Mouse (Mus musculus) stomach, embryonic 15.5 days (tissue): ENCODE results near the gene Lrp6. TPM values are rescaled to one million over a fixed set of nuclear protein-coding genes. Genes with fewer than 3 reads are reported as not detected.
A peak's percentile ranks its signal among the peaks of the same experiment; 100 is the strongest.

Source experiments
- ATAC-seq: fragments of 200-750 bp; cut with Nextera tagmentation; 2 replicates; pipeline ENCODE4 v1.8.0; 2017; ENCODE audit warnings: low read depth, moderate number of reproducible peaks, moderate TSS enrichment; ENCODE audit not compliant: insufficient read depth, low FRiP score
- H3K27ac ChIP-seq: fragments of 300-500 bp; sonication (generic); 2 replicates; pipeline ENCODE4 v1.5.1; 2015; ENCODE audit warnings: mild to moderate bottlenecking, inconsistent platforms
- H3K27me3 ChIP-seq: fragments of 300-500 bp; sonication (generic); replicated peaks from 2 replicates; pipeline ENCODE4 v1.6.1; 2015; ENCODE audit warnings: inconsistent platforms
- H3K36me3 ChIP-seq: fragments of 300-500 bp; sonication (generic); 2 replicates; pipeline ENCODE4 v1.6.1; 2015; ENCODE audit warnings: inconsistent platforms
- H3K4me1 ChIP-seq: fragments of 300-500 bp; sonication (generic); 2 replicates; pipeline ENCODE4 v1.6.1; 2015; ENCODE audit warnings: inconsistent platforms
- H3K4me2 ChIP-seq: fragments of 300-500 bp; sonication (generic); 2 replicates; pipeline ENCODE4 v1.6.1; 2015; ENCODE audit warnings: mild to moderate bottlenecking, inconsistent platforms
- H3K4me3 ChIP-seq: fragments of 300-500 bp; sonication (generic); replicated peaks from 2 replicates; pipeline ENCODE4 v1.5.1; 2015; ENCODE audit warnings: inconsistent platforms
- H3K9ac ChIP-seq: fragments of 300-500 bp; sonication (generic); 2 replicates; pipeline ENCODE4 v1.6.1; 2015; ENCODE audit warnings: inconsistent platforms
- H3K9me3 ChIP-seq: fragments of 300-500 bp; sonication (generic); 2 replicates; pipeline ENCODE4 v1.6.1; 2016; ENCODE audit warnings: inconsistent platforms
- WGBS: fragments of 180-500 bp; shearing (Covaris S2); methylation state at CpG from one replicate; pipeline ENCODE4 v1.1.7; 2015; 5-methylcytosine and 5-hydroxymethylcytosine counted together
- polyA plus RNA-seq: library from polyadenylated mRNA; unstranded; fragments of >200 nt; fragmentation: Nextera tagmentation; extraction: Ambion mirVana; gene quantifications from 2 replicates; pipeline ENCODE4 v1.2.1, GENCODE M21; 2015

Lrp6 gene
- polyA plus RNA-seq, 1 experiment from 2014 or later = 26.5 TPM

DNA sequence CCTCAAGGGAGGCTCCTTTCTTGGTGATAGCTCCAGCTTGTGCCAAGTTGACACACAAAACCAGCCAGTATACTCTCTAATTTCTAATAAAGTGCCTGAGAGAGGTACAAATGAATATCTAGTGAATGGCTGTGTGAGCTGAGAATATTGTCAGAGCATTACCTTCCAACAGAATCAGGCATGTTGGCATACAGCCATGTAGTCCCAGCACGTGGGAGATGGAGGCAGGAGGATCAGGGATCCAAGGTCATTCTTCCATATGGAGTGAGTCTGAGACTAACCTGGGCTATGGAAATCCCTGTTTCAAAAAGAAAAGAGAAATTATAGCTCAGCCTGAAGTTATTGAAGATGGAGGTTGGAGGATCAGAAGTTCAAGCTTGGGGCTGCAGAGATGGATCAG, 32.5 kb upstream of the Lrp6 start:
- no peak overlapping the region for H3K27ac ChIP-seq
- H3K4me2 ChIP-seq = no peak overlapping the region
- H3K36me3 ChIP-seq = no peaks in the 10 kb centered on the region
- H3K4me1 ChIP-seq = 0 out of 2 replicates have a peak, but pooled peaks cover 4% of the 10 kb centered on the region
- H3K9me3 ChIP-seq = no peaks in the 10 kb centered on the region
- ATAC-seq = no peak
- no peak overlapping the region for H3K9ac ChIP-seq
- H3K27me3 ChIP-seq = no peaks in the 10 kb centered on the region
- no peak overlapping the region for H3K4me3 ChIP-seq
- 42% methylated on average over 1 of the region's 1 CpGs for WGBS

DNA sequence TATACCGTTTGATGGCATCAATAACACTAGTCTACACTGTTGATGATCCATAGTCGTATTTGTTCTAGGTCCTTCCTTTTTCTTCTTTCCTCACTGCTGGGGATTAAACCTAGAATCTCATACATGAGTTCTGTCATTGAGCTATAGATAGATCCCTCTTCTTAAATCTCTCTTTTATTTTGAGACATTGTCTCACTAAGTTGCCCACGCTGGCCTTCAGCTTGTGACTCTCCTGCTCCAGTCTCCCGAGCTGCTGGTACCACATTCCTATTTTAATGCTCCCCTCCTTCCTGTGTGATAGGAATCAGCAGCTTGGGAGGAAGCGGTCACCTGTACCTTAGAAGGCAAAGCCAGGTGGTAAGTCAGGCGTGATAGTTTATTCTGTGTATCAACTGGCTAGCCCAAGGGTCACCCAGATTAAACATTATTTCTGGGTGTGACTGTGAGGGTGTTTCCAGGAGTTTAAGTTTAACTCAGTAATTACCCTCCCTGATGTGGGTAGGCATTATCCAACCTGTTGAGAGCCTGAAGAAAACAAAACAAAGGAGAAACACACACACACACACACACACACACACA, 31.0 kb upstream of the Lrp6 start:
- no peak overlapping the region for H3K9ac ChIP-seq
- peak; percentile 63 for ATAC-seq

DNA sequence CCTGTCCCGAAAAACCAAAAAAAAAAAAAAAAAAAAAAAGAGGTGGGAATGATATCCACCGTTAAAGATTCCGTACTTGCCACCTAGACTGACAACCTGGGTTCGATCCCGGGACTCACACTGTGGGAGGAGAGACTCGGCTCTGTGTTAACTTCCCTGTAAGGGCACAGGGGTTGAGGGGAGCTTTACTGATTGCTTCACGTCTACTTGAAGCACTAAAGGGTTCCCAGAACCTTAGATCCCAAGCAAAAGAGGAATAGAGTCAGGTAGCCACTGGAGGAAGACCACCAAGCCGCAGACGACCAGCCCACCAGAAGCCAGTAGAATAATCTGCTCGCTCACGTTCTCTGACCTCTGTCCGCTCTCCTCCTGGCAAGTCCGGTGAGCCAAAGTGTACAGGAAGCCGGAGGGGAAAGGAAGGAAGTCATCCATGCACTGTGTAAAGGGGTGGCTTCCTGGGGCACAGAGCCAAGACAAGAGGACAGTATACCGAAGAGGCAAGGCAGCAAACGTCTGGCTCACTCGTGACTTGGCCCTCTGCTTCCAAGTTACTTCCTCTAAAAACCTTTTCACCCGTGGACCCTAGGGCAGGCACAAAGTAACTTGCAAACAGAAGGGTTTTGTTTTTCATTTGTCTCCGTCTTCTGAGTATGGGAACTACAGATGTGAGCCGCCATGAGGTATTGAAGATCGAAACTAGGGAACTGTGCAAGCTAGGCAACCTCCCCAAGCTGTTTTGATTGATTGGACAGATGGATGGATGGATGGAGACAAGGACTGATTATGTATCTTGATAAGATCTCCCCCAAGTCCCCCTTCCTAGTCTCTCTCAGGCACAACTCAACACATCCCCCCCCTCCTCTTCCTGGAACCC, 28.0 kb upstream of the Lrp6 start:
- 61% methylated on average over 21 of the region's 21 CpGs for WGBS
- Histone ChIP-seq H3K27me3 (no peaks in the 10 kb centered on the region), H3K4me3 (no peak overlapping the region), H3K27ac (no peak overlapping the region), H3K9ac (no peak overlapping the region), H3K4me1 (no peaks in the 10 kb centered on the region), H3K9me3 (no peaks in the 10 kb centered on the region), H3K36me3 (no peaks in the 10 kb centered on the region), H3K4me2 (no peak overlapping the region)
- ATAC-seq = no peak; the same call in 1 of the 2 replicates

More for the DNA sequence above, 31.0 kb upstream of the Lrp6 start:
- Histone ChIP-seq H3K36me3 (no peaks in the 10 kb centered on the region), H3K27me3 (no peaks in the 10 kb centered on the region), H3K9me3 (no peaks in the 10 kb centered on the region), H3K4me2 (no peak overlapping the region), H3K27ac (no peak overlapping the region), H3K4me3 (no peak overlapping the region), H3K4me1 (0 out of 2 replicates have a peak, but pooled peaks cover 4% of the 10 kb centered on the region)
- WGBS = 72% methylated on average over 6 of the region's 6 CpGs

DNA sequence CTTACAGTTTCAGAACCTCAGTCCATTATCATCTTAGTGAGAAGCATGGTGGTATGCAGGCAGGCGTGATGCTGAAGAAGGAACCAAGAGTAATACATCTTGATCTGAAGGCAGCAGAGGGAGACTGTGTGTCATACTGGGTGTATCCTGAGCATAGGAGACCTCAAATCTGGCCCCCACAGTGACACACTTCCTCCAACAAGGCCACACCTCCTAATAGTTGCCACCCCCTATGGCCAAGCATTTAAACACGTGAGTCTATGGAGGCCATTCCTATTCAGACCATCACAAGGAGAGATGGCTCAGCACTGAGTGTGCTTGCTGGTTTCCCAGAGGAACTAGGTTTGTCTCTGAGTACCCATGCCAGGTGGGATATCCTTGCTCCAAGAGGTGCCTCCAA, 24.8 kb upstream of the Lrp6 start:
- 72% methylated on average over 2 of the region's 2 CpGs for WGBS

DNA sequence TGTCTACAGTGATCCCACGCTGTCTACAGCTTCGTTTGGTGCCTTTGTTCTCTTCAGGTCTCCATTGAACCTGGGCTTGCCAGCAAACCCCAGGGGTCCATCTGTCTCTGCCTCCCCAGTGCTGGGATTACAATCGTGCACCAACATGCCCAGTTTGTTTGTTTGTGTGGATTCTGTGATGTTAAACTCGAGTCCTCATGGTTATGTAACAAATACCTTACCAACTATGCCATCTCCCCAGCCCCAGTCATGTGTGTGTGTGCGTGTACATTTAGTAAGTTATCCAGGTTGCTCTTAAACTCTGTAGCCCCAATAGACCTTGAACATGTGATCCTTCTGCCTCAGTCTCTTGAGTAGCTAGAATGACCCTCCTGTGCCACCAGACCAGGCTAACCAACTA, 19.5 kb upstream of the Lrp6 start:
- no peak overlapping the region for H3K9ac ChIP-seq
- no peaks in the 10 kb centered on the region for H3K4me1 ChIP-seq
- no peak overlapping the region for H3K27ac ChIP-seq
- ATAC-seq = no peak
- H3K27me3 ChIP-seq = no peaks in the 10 kb centered on the region
- H3K4me3 ChIP-seq = no peak overlapping the region
- H3K4me2 ChIP-seq = no peak overlapping the region
- WGBS = 82% methylated on average over 5 of the region's 5 CpGs
- no peaks in the 10 kb centered on the region for H3K9me3 ChIP-seq
- H3K36me3 ChIP-seq = no peaks in the 10 kb centered on the region

More for the DNA sequence above, 24.8 kb upstream of the Lrp6 start:
- Histone ChIP-seq H3K4me1 (no peaks in the 10 kb centered on the region), H3K27ac (no peak overlapping the region), H3K9ac (no peak overlapping the region), H3K4me3 (no peak overlapping the region), H3K27me3 (no peaks in the 10 kb centered on the region), H3K9me3 (no peaks in the 10 kb centered on the region), H3K36me3 (no peaks in the 10 kb centered on the region), H3K4me2 (no peak overlapping the region)
- no peak for ATAC-seq

DNA sequence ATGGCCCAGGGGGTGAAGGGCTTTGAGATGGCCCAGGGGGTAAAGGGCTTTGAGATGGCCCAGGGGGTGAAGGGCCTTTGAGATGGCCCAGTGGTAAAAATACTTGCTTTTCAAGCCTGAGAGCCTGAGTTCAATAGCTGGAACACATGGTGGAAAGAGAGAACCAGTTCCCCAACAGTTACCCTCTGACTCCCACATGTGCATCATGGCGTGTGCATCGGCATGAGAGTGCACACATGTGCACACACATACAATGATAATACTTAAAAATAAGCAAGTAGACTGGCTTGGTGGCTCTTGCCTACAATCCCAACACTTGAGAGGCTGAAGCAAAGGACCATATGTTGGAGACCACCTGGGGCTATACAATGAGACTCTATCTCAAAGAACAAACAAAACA, 17.9 kb upstream of the Lrp6 start:
- Histone ChIP-seq H3K9ac (no peak overlapping the region), H3K4me3 (no peak overlapping the region), H3K4me2 (no peak overlapping the region), H3K4me1 (no peaks in the 10 kb centered on the region), H3K36me3 (no peaks in the 10 kb centered on the region), H3K27me3 (no peaks in the 10 kb centered on the region), H3K27ac (no peak overlapping the region), H3K9me3 (no peaks in the 10 kb centered on the region)
- ATAC-seq = no peak
- WGBS = 95% methylated on average over 2 of the region's 2 CpGs

DNA sequence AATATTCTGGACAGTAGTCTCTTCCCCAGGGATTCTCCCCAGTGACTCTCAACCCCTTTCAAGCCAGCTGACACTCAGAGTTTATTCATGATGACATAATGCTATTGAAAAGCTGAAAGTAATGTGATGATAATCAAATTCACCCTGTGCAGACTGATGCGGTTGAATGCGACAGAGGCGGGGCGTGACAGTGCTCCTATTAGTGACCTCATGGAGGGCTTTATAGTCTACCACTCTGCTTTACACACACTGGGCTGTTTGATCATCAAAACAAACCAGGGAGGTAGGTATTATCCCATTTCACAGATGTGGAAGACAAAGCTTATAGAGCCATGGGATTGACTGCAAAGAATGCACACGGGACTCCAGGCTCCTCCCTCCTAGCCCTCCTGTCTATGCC, 15.3 kb upstream of the Lrp6 start:
- Histone ChIP-seq H3K9me3 (no peaks in the 10 kb centered on the region), H3K36me3 (no peaks in the 10 kb centered on the region), H3K27ac (no peak overlapping the region), H3K4me1 (no peaks in the 10 kb centered on the region), H3K27me3 (no peaks in the 10 kb centered on the region), H3K4me2 (no peak overlapping the region), H3K4me3 (no peak overlapping the region), H3K9ac (no peak overlapping the region)
- no peak for ATAC-seq
- 82% methylated on average over 5 of the region's 5 CpGs for WGBS

DNA sequence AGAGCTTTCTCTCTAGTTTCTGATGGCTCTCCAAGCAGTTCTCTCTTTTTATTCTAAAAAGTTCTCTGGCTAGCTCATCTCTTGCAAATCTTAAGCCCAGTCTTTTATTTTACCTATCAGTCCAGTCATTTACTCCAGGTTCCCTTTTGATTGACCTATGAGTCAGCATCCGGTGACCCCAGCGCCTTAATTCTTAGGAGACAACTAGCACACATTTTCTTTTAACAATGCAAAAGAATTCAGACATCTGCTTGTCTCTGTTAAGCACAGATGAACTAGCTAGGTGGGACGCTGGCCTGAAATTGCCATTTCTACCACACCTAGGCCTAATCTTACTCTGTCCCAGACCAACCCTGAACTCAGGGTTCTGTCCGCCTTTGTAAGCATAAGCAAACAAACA, 12.7 kb upstream of the Lrp6 start:
- Histone ChIP-seq H3K9me3 (no peaks in the 10 kb centered on the region), H3K4me2 (no peak overlapping the region), H3K27me3 (no peaks in the 10 kb centered on the region), H3K4me1 (no peaks in the 10 kb centered on the region), H3K4me3 (no peak overlapping the region), H3K36me3 (no peaks in the 10 kb centered on the region), H3K9ac (no peak overlapping the region), H3K27ac (no peak overlapping the region)
- ATAC-seq = no peak
- WGBS = 90% methylated on average over 4 of the region's 4 CpGs

DNA sequence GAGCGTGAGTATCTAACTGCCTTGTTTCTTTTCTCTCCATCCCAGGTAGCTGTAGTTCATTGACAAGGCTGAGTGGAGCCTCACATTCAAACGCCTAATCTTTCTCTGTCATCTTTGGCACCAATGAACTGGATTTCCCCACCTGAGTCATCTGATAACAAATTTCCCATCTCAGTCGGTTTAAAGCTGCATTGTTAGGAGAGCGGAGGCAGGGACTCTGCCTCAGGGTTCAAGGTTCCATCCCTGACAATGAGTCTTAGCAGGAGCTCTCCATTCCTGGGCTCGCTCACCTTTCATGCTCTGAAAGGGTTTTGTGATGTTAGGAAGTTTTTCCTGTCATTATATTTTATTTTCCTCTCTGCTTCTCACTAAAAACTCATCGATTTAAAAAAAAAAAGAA, 11.3 kb upstream of the Lrp6 start:
- H3K27me3 ChIP-seq = no peaks in the 10 kb centered on the region
- no peak overlapping the region for H3K4me2 ChIP-seq
- no peak overlapping the region for H3K4me3 ChIP-seq
- H3K36me3 ChIP-seq = no peaks in the 10 kb centered on the region
- H3K9ac ChIP-seq = no peak overlapping the region
- H3K9me3 ChIP-seq = no peaks in the 10 kb centered on the region
- no peaks in the 10 kb centered on the region for H3K4me1 ChIP-seq
- 62% methylated on average over 6 of the region's 6 CpGs for WGBS
- no peak for ATAC-seq
- H3K27ac ChIP-seq = no peak overlapping the region

DNA sequence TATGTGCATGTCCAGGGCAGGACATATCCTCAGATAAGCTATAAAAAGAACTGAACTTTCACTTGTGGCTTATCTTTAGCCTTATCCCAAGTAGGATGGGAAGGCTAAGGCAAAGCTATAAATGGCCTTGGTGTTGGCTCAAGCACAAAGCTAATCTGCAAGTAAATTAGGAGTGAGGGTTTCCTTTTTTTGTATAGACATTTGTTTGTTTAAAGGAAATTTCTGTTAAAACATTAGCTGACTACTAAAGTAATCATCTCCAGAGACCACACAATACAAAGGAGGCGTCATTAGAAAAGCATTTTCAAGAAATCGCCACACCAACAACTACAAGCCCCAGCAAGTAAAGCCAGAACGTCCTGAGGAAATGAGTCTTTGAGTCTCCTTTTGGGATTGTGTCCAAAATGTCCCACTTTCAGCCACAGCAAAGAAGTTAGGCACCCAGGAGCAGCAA, 8.6 kb upstream of the Lrp6 start:
- Histone ChIP-seq H3K4me3 (no peak overlapping the region), H3K4me2 (no peak overlapping the region), H3K9me3 (no peaks in the 10 kb centered on the region), H3K27ac (no peak overlapping the region), H3K36me3 (no peaks in the 10 kb centered on the region), H3K27me3 (no peaks in the 10 kb centered on the region), H3K9ac (no peak overlapping the region), H3K4me1 (no peaks in the 10 kb centered on the region)
- 23% methylated on average over 3 of the region's 3 CpGs for WGBS
- ATAC-seq = no peak

DNA sequence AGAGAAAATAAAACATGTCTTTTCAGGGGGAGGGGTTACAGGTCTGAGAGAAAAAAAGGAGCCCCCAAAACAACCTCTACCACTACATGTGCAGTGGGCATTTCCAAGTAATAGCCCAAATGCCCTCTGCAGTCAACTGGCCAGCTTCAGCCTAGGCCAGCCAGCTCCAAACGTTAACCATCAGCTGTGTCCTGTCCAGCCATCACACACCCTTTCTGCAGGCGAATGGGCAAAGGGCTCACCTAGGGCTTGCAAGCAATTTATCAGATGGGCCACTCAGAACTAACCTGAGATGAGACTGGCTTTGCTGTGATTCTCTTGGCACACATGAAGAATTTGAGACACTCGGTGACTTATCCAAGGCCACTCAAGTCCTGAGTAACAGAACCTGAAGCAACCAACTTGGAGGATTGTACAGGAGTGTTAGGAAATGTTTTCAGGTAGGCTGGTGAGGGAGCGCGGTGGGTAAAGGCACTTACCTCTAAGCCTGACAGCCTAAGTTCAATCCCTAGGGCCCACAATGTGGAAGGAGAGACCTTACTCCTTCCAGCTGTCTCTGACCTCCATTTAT, 1.3 kb upstream of the Lrp6 start:
- ATAC-seq = no peak
- Histone ChIP-seq H3K4me2 (no peak overlapping the region), H3K27ac (no peak overlapping the region), H3K27me3 (no peaks in the 10 kb centered on the region), H3K4me1 (0 out of 2 replicates have a peak, but pooled peaks cover 9% of the 10 kb centered on the region), H3K9me3 (no peaks in the 10 kb centered on the region), H3K9ac (no peak overlapping the region), H3K36me3 (no peaks in the 10 kb centered on the region), H3K4me3 (no peak overlapping the region)
- 74% methylated on average over 5 of the region's 5 CpGs for WGBS

DNA sequence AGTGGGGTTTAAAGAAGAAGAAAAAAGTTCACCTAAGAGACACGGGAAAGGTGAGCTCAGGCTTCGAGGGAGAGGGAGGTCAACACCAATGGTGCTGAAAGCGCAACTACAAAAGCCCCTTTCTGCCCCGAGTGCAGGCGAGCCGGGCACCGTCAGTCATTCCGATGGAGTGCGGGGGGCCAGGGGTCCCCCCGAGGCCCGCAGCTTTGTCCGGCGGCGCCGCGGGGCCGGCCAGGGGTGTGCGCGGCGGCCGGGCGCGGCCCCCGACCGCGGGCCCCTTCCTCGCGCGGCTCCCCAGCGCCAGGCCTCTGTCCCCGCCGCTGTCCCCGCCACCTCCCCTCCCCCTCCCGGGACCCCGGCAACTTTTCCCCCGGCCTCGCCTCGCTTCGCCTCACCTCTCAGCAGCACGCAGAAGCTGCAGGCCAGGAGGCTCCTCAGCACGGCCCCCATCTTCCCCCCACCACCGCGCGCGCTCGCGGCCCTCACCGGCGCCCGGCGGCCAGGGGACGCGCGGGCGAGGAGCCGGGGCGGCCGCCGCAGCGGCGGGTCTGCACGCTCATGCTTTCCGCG, 432 bp downstream of the Lrp6 start:
- WGBS = under 1% methylated on average over 31 of the region's 64 CpGs
- no peaks in the 10 kb centered on the region for H3K9me3 ChIP-seq
- H3K9ac ChIP-seq = peak overlapping the region; percentile 98
- H3K36me3 ChIP-seq = no peaks in the 10 kb centered on the region
- 0 out of 2 replicates have a peak, but pooled peaks cover 9% of the 10 kb centered on the region for H3K4me1 ChIP-seq
- ATAC-seq = peak; percentile 65
- H3K27ac ChIP-seq = peak overlapping the region; percentile 98
- H3K4me3 ChIP-seq = peak overlapping the region; percentile 96
- no peaks in the 10 kb centered on the region for H3K27me3 ChIP-seq
- H3K4me2 ChIP-seq = peak overlapping the region; percentile 70
